25 mouse cellular contexts compared by ENCODE assay signal in genomic region chr15:4341620-4342019, GRCm38 (mm10). TPM values are rescaled to one million over a fixed set of nuclear protein-coding genes. Genes with fewer than 3 reads are reported as not detected.
"Had no signal": no experiment of that assay in that cellular context is flagged by ENCODE, and none has a peak within 500 bp of the region (broad histone marks: within the 10 kb centered on the region; RNA-seq: fewer than 3 reads in every experiment).

No protein-coding gene starts in this region.

- H3K9me3 ChIP-seq: heart, embryonic 10.5 days; heart, embryonic 12.5 days; hindbrain, embryonic 10.5 days; hindbrain, embryonic 12.5 days; intestine, embryonic 15.5 days; limb, embryonic 13.5 days; limb, embryonic 15.5 days; liver, embryonic 12.5 days had no signal

- H3K9ac ChIP-seq: heart, embryonic 12.5 days; hindbrain, embryonic 12.5 days; hindbrain, embryonic 14.5 days; intestine, embryonic 15.5 days; limb, embryonic 13.5 days; limb, embryonic 15.5 days; liver, embryonic 12.5 days had no signal

- H3K27ac ChIP-seq: heart, embryonic 10.5 days; hindbrain, embryonic 10.5 days; hindbrain, embryonic 12.5 days; hindbrain, embryonic 14.5 days; intestine, embryonic 15.5 days; layer of hippocampus, adult 2 months; limb, embryonic 13.5 days; limb, embryonic 15.5 days; liver, embryonic 12.5 days had no signal

- H3K27me3 ChIP-seq: heart, embryonic 12.5 days; hindbrain, embryonic 12.5 days; intestine, embryonic 15.5 days; limb, embryonic 13.5 days; limb, embryonic 15.5 days; liver, embryonic 12.5 days had no signal

- H3K4me2 ChIP-seq: heart, embryonic 12.5 days; hindbrain, embryonic 12.5 days; hindbrain, embryonic 14.5 days; intestine, embryonic 15.5 days; limb, embryonic 13.5 days; limb, embryonic 15.5 days; liver, embryonic 12.5 days had no signal

- H3K4me3 ChIP-seq: heart, embryonic 10.5 days; heart, embryonic 12.5 days; hindbrain, embryonic 10.5 days; hindbrain, embryonic 12.5 days; intestine, embryonic 15.5 days; layer of hippocampus, adult 2 months; limb, embryonic 13.5 days; limb, embryonic 15.5 days; liver, embryonic 12.5 days had no signal

- DNase-seq: gastrocnemius, postnatal 14 days; gastrocnemius, postnatal 36 days; heart, adult 18-20 months; heart, postnatal 10 days; heart, postnatal 4 days; kidney, adult 18-20 months; kidney, adult 8-10 months; kidney, postnatal 10 days; kidney, postnatal 25 days; kidney, postnatal 4 days; left cerebral cortex, postnatal 4 days had no signal

- H3K4me1 ChIP-seq: hindbrain, embryonic 10.5 days; hindbrain, embryonic 12.5 days; intestine, embryonic 15.5 days; limb, embryonic 13.5 days; limb, embryonic 15.5 days; liver, embryonic 12.5 days had no signal

- ATAC-seq: hindbrain, embryonic 16.5 days; inflammation-experienced regulatory T-cells, adult 6 months; intestine, embryonic 15.5 days; intestine, postnatal 0 days; liver, embryonic 12.5 days had no signal

- H3K36me3 ChIP-seq: heart, embryonic 10.5 days; heart, embryonic 12.5 days; hindbrain, embryonic 10.5 days; hindbrain, embryonic 12.5 days; intestine, embryonic 15.5 days; limb, embryonic 13.5 days; limb, embryonic 15.5 days; liver, embryonic 12.5 days had no signal

RNA-seq across cellular contexts. Expression of gene Plcxd3, which starts 33.7 kb away (rescaled TPM):
- polyA plus RNA-seq: inflammation-experienced regulatory T-cells, adult 6 months; liver, adult 2 months had no signal
